Mouse (Mus musculus): ENCODE results near the gene Tlcd1. TPM values are rescaled to one million over a fixed set of nuclear protein-coding genes. Genes with fewer than 3 reads are reported as not detected.

Tlcd1 gene
- polyA plus RNA-seq, 1 experiment from 2014 or later, result 6.5 TPM

DNA sequence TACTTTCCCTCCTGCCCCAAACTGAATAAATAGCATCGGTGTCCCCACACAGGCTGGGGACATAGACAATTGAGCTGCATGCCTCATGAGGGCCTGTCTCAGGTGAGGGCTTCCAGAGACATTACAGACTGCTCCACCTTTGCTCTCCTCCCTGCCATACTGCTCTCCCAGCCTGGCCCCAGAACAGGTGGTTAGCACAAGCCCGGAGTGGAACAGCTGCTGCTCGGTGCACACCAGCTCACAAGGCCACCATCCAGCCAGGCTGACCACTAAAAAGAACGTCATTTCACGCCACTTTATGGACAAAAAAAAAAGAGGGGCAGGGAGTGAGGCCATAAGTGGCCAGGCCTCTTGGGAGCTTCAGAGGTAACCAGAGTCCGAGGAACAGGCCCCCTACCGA, 30.7 kb downstream of the Tlcd1 start:
- WGBS, result 93% methylated on average over 7 of the region's 7 CpGs
- Histone ChIP-seq H3K9ac (replicated peaks; ENCODE audit: low read depth, low read length) (no peak overlapping the region), H3K27me3 (replicated peaks; ENCODE audit: control insufficient read depth, insufficient read depth, low read length) (no peaks in the 10 kb centered on the region), H3K27ac (ENCODE audit: low read length) (no peak overlapping the region), H3K36me3 (ENCODE audit: control insufficient read depth, insufficient read depth) (peaks cover 31% of the 10 kb centered on the region), H3K4me3 (replicated peaks; ENCODE audit: low read length) (no peak overlapping the region), H3K4me1 (replicated peaks; ENCODE audit: control insufficient read depth, insufficient read depth, low read length) (no peaks in the 10 kb centered on the region), H3K9me3 (ENCODE audit: control insufficient read depth, low read length) (no peaks in the 10 kb centered on the region), H3K4me2 (ENCODE audit: low read length) (no peak overlapping the region)
- no peak for ATAC-seq

DNA sequence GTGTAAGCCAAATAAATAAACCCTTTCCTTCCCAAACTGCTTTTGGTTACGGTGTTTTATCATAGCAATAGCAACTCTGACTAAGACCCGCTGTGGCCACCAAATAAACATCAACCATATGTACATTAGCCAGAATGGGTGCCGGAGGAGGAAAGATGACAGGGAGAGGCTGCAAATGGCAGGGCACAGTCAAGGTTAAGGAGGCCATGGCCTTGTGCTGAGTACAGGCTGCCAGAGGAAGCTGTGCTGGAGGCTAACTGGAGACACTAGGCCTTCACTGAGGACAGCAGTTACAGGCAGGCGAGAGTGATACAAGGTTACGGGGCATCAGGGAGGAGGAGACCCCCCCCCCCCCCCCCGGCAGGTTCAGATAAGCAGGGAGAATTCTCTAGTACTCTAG, 33.4 kb downstream of the Tlcd1 start:
- no peak overlapping the region for H3K4me3 ChIP-seq (replicated peaks; ENCODE audit: low read length)
- 96% methylated on average over 6 of the region's 6 CpGs for WGBS
- no peak overlapping the region for H3K9ac ChIP-seq (replicated peaks; ENCODE audit: low read depth, low read length)
- H3K4me2 ChIP-seq (ENCODE audit: low read length), result no peak overlapping the region
- H3K9me3 ChIP-seq (ENCODE audit: control insufficient read depth, low read length), result no peaks in the 10 kb centered on the region
- peaks cover 45% of the 10 kb centered on the region for H3K36me3 ChIP-seq (ENCODE audit: control insufficient read depth, insufficient read depth)
- no peak for ATAC-seq
- no peaks in the 10 kb centered on the region for H3K4me1 ChIP-seq (replicated peaks; ENCODE audit: control insufficient read depth, insufficient read depth, low read length)
- H3K27ac ChIP-seq (ENCODE audit: low read length), result no peak overlapping the region
- no peaks in the 10 kb centered on the region for H3K27me3 ChIP-seq (replicated peaks; ENCODE audit: control insufficient read depth, insufficient read depth, low read length)

DNA sequence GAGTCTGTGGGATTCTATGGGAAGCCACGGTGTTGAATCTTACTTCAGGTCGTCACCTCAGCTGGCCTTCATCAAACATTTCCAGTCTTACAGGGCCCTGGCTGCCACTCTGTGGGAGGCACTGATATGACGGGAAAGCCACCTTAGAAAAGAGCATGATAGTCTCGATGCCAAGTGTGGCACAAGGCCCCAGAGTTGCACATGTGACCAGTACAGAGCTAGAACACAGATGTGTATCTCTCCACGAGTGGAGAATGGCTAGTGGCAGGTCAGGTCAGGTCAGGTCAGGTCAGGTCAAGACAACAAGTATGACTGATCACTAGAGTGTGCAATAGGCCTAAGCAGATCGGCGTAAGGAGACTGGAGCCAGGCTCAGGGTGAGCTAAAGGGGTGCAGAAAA, 34.1 kb downstream of the Tlcd1 start:
- ATAC-seq, result no peak
- H3K9ac ChIP-seq (replicated peaks; ENCODE audit: low read depth, low read length), result no peak overlapping the region
- no peaks in the 10 kb centered on the region for H3K4me1 ChIP-seq (replicated peaks; ENCODE audit: control insufficient read depth, insufficient read depth, low read length)
- 86% methylated on average over 7 of the region's 7 CpGs for WGBS
- H3K4me3 ChIP-seq (replicated peaks; ENCODE audit: low read length), result no peak overlapping the region
- no peak overlapping the region for H3K27ac ChIP-seq (ENCODE audit: low read length)
- no peak overlapping the region for H3K4me2 ChIP-seq (ENCODE audit: low read length)
- H3K36me3 ChIP-seq (ENCODE audit: control insufficient read depth, insufficient read depth), result peaks cover 46% of the 10 kb centered on the region
- no peaks in the 10 kb centered on the region for H3K27me3 ChIP-seq (replicated peaks; ENCODE audit: control insufficient read depth, insufficient read depth, low read length)
- no peaks in the 10 kb centered on the region for H3K9me3 ChIP-seq (ENCODE audit: control insufficient read depth, low read length)

DNA sequence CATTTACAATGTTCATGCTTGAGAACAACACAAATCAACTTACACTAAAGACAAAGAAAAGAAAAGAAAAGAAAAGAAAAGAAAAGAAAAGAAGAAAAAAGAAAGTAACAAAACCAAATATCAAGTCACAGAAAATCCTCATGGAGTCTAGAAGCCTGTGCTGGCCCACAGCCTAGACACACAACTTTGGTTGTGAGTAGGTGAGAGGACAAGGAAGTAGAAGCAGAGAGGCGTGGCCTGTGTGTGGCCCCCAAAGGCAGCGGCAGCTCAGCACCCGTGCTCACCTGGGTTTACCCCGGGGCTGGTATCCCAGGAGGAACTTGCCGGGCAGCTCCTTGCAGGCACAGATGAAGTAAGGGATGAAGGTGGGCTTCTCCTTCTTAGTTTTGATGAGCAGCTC, 35.0 kb downstream of the Tlcd1 start:
- H3K4me1 ChIP-seq (replicated peaks; ENCODE audit: control insufficient read depth, insufficient read depth, low read length), result no peaks in the 10 kb centered on the region
- WGBS, result 95% methylated on average over 5 of the region's 5 CpGs
- H3K4me2 ChIP-seq (ENCODE audit: low read length), result no peak overlapping the region

DNA sequence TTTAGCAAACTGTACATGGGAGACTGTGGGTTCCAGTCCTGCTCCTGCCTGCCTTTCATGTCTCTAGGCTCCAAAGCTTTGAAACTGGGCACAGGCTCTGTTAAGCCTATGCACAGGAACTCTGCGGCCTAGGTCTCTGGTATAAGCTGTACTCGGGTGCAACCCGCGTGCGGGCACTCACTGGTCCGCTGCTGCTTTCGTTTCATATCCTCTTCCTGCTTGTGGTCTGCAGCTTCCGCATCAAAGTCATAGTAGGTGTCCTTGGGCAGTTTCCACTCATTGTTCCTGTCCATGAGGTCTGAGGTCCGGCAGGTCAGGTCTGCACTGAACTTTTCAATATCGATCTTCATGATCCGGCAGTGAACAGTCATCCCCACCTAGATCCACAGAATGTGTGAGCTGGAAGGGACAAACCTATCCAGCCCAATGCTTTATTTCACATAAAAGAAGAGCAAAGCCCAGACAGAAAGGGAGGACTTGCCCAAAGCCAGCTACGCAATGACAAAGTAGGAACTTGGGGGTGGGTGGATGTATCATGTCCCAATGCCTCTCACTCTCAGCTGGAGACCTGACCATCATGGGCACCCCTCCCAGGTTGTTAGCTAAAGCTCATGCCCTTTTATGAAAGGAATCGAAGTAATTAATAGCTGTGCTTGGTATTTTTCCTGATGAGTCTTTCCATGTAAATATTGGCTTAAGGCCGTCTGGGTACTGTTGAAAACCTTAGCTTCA, 36.7 kb downstream of the Tlcd1 start:
- H3K27me3 ChIP-seq (replicated peaks; ENCODE audit: control insufficient read depth, insufficient read depth, low read length), result no peaks in the 10 kb centered on the region
- WGBS, result 93% methylated on average over 14 of the region's 14 CpGs
- H3K4me2 ChIP-seq (ENCODE audit: low read length), result no peak overlapping the region
- H3K27ac ChIP-seq (ENCODE audit: low read length), result no peak overlapping the region
- H3K9me3 ChIP-seq (ENCODE audit: control insufficient read depth, low read length), result no peaks in the 10 kb centered on the region
- no peak overlapping the region for H3K4me3 ChIP-seq (replicated peaks; ENCODE audit: low read length)
- ATAC-seq, result no peak
- no peaks in the 10 kb centered on the region for H3K4me1 ChIP-seq (replicated peaks; ENCODE audit: control insufficient read depth, insufficient read depth, low read length)
- H3K9ac ChIP-seq (replicated peaks; ENCODE audit: low read depth, low read length), result no peak overlapping the region
- H3K36me3 ChIP-seq (ENCODE audit: control insufficient read depth, insufficient read depth), result peaks cover 43% of the 10 kb centered on the region

More for the DNA sequence above, 35.0 kb downstream of the Tlcd1 start:
- no peak for ATAC-seq
- no peak overlapping the region for H3K4me3 ChIP-seq (replicated peaks; ENCODE audit: low read length)
- no peaks in the 10 kb centered on the region for H3K9me3 ChIP-seq (ENCODE audit: control insufficient read depth, low read length)
- H3K27me3 ChIP-seq (replicated peaks; ENCODE audit: control insufficient read depth, insufficient read depth, low read length), result no peaks in the 10 kb centered on the region
- peaks cover 49% of the 10 kb centered on the region for H3K36me3 ChIP-seq (ENCODE audit: control insufficient read depth, insufficient read depth)
- no peak overlapping the region for H3K9ac ChIP-seq (replicated peaks; ENCODE audit: low read depth, low read length)
- no peak overlapping the region for H3K27ac ChIP-seq (ENCODE audit: low read length)

DNA sequence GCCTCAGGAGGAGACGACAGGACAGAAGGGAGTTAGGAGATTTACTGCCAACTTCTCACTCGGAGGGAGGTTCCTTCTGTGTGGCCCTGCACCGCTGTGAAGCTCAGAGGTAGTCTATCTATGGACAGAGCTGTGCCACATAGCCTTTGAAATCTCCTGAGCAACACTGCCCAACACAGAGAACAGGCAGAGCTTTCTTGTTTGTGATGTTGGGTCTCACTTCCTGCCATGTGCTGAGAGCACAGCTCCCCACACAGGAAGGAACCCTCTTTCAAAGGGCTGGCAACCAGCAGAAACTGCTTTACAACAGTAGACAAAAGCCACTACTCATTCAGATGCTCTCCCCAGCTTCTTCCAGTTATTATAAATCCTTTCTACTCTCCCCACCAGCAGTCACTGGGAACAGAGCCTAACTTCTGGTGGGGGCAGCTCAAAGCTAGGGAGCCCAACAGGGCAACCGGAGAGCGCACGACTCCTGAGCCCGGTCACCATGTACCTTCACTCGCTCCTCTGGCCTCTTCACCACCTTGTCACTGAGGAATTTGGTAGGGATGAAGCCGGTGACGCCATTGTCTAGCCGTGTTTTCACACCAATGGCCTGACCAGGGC, 39.3 kb downstream of the Tlcd1 start:
- no peak overlapping the region for H3K27ac ChIP-seq (ENCODE audit: low read length)
- H3K9me3 ChIP-seq (ENCODE audit: control insufficient read depth, low read length), result no peaks in the 10 kb centered on the region
- no peak for ATAC-seq
- H3K9ac ChIP-seq (replicated peaks; ENCODE audit: low read depth, low read length), result no peak overlapping the region
- WGBS, result 86% methylated on average over 11 of the region's 11 CpGs
- no peak overlapping the region for H3K4me3 ChIP-seq (replicated peaks; ENCODE audit: low read length)
- H3K4me1 ChIP-seq (replicated peaks; ENCODE audit: control insufficient read depth, insufficient read depth, low read length), result no peaks in the 10 kb centered on the region
- no peaks in the 10 kb centered on the region for H3K27me3 ChIP-seq (replicated peaks; ENCODE audit: control insufficient read depth, insufficient read depth, low read length)
- H3K4me2 ChIP-seq (ENCODE audit: low read length), result no peak overlapping the region
- H3K36me3 ChIP-seq (ENCODE audit: control insufficient read depth, insufficient read depth), result peaks cover 57% of the 10 kb centered on the region

DNA sequence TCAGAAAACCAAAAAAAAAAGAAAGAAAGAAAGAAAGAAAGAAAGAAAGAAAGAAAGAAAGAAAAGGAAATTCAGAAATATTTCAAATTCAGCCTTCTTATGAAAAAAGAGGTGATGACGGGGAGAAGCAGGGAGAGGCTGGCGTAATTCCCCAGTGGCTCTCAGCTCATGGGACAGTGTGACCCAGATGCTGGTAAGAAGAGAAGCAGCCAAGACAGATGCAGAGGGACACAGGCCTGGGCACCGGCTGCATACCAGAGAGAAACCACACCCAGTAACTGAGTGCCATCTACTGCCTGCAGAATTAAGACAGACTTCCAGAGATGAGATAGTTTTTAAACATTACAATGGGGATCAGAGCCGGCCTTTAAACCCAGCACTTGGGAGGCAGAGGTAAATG, 47.1 kb downstream of the Tlcd1 start:
- Histone ChIP-seq H3K4me2 (ENCODE audit: low read length) (no peak overlapping the region), H3K9ac (replicated peaks; ENCODE audit: low read depth, low read length) (no peak overlapping the region), H3K4me3 (replicated peaks; ENCODE audit: low read length) (no peak overlapping the region), H3K4me1 (replicated peaks; ENCODE audit: control insufficient read depth, insufficient read depth, low read length) (no peaks in the 10 kb centered on the region), H3K27ac (ENCODE audit: low read length) (no peak overlapping the region), H3K27me3 (replicated peaks; ENCODE audit: control insufficient read depth, insufficient read depth, low read length) (no peaks in the 10 kb centered on the region), H3K36me3 (ENCODE audit: control insufficient read depth, insufficient read depth) (peaks cover 67% of the 10 kb centered on the region), H3K9me3 (ENCODE audit: control insufficient read depth, low read length) (no peaks in the 10 kb centered on the region)
- 91% methylated on average over 4 of the region's 4 CpGs for WGBS
- ATAC-seq, result no peak

Small RNAs within 50 kb of the gene (microRNA-seq; reads per million reads assigned to microRNA genes)
- not detected for gene Mir7653

Other genes starting within 250 kb of the Tlcd1 start
- gene Sez6, start 245.9 kb upstream of the Tlcd1 start, polyA plus RNA-seq (2015; fragmentation: Nextera tagmentation; extraction: Ambion mirVana), result 257 and 284 TPM in 2 replicates
- gene Phf12, start 194.0 kb upstream of the Tlcd1 start, polyA plus RNA-seq (2015; fragmentation: Nextera tagmentation; extraction: Ambion mirVana), result 20.6 and 23.0 TPM in 2 replicates
- gene Dhrs13, start 144.4 kb upstream of the Tlcd1 start, polyA plus RNA-seq (2015; fragmentation: Nextera tagmentation; extraction: Ambion mirVana), result 29.5 and 33.8 TPM in 2 replicates
- gene Flot2, start 138.8 kb upstream of the Tlcd1 start, polyA plus RNA-seq (2015; fragmentation: Nextera tagmentation; extraction: Ambion mirVana), result 101 and 106 TPM in 2 replicates
- gene Eral1, start 96.3 kb upstream of the Tlcd1 start, polyA plus RNA-seq (2015; fragmentation: Nextera tagmentation; extraction: Ambion mirVana), result 34.2 and 34.3 TPM in 2 replicates
- gene Fam222b, start 82.1 kb upstream of the Tlcd1 start, polyA plus RNA-seq (2015; fragmentation: Nextera tagmentation; extraction: Ambion mirVana), result 18.8 and 21.1 TPM in 2 replicates
- gene Traf4, start 11.1 kb upstream of the Tlcd1 start, polyA plus RNA-seq (2015; fragmentation: Nextera tagmentation; extraction: Ambion mirVana), result 122 and 124 TPM in 2 replicates
- 5.1 and 6.0 TPM in 2 replicates for gene Nek8, start within 50 bp of the Tlcd1 start, polyA plus RNA-seq (2015; fragmentation: Nextera tagmentation; extraction: Ambion mirVana)
- gene Rpl23a, start 6.9 kb downstream of the Tlcd1 start, polyA plus RNA-seq (2015; fragmentation: Nextera tagmentation; extraction: Ambion mirVana), result 758 and 831 TPM in 2 replicates
- 53.9 and 56.9 TPM in 2 replicates for gene Rab34, start 11.7 kb downstream of the Tlcd1 start, polyA plus RNA-seq (2015; fragmentation: Nextera tagmentation; extraction: Ambion mirVana)
- 0.94 and 3.0 TPM in 2 replicates for gene Proca1, start 16.7 kb downstream of the Tlcd1 start, polyA plus RNA-seq (2015; fragmentation: Nextera tagmentation; extraction: Ambion mirVana)
- 71.8 and 73.0 TPM in 2 replicates for gene Sdf2, start 69.0 kb downstream of the Tlcd1 start, polyA plus RNA-seq (2015; fragmentation: Nextera tagmentation; extraction: Ambion mirVana)
- gene Supt6, start 69.3 kb downstream of the Tlcd1 start, polyA plus RNA-seq (2015; fragmentation: Nextera tagmentation; extraction: Ambion mirVana), result 33.7 and 34.6 TPM in 2 replicates
- gene 2610507B11Rik, start 85.0 kb downstream of the Tlcd1 start, polyA plus RNA-seq (2015; fragmentation: Nextera tagmentation; extraction: Ambion mirVana), result 56.4 and 58.6 TPM in 2 replicates
- not detected in 2 replicates for gene BC030499, start 114.1 kb downstream of the Tlcd1 start, polyA plus RNA-seq (2015; fragmentation: Nextera tagmentation; extraction: Ambion mirVana)
- 21.6 and 22.1 TPM in 2 replicates for gene Spag5, start 124.8 kb downstream of the Tlcd1 start, polyA plus RNA-seq (2015; fragmentation: Nextera tagmentation; extraction: Ambion mirVana)
- gene Aldoc, start 146.3 kb downstream of the Tlcd1 start, polyA plus RNA-seq (2015; fragmentation: Nextera tagmentation; extraction: Ambion mirVana), result 152 and 186 TPM in 2 replicates
- 61.1 and 61.4 TPM in 2 replicates for gene Pigs, start 151.7 kb downstream of the Tlcd1 start, polyA plus RNA-seq (2015; fragmentation: Nextera tagmentation; extraction: Ambion mirVana)
- 68.6 and 69.1 TPM in 2 replicates for gene Unc119, start 166.8 kb downstream of the Tlcd1 start, polyA plus RNA-seq (2015; fragmentation: Nextera tagmentation; extraction: Ambion mirVana)
- not detected in 2 replicates for gene Foxn1, start 209.8 kb downstream of the Tlcd1 start, polyA plus RNA-seq (2015; fragmentation: Nextera tagmentation; extraction: Ambion mirVana)
- not detected in 2 replicates for gene Slc13a2, start 245.5 kb downstream of the Tlcd1 start, polyA plus RNA-seq (2015; fragmentation: Nextera tagmentation; extraction: Ambion mirVana)

Measured in forebrain, embryonic 16.5 days (tissue).